Mouse (Mus musculus): Measurements from ENCODE around the gene Pdgfd.
"Not testable (repeated sequence)": the region's sequence is repeated elsewhere in the genome, so short reads cannot be mapped to it uniquely, and the experiment has no call there.

Gene Pdgfd

DNA sequence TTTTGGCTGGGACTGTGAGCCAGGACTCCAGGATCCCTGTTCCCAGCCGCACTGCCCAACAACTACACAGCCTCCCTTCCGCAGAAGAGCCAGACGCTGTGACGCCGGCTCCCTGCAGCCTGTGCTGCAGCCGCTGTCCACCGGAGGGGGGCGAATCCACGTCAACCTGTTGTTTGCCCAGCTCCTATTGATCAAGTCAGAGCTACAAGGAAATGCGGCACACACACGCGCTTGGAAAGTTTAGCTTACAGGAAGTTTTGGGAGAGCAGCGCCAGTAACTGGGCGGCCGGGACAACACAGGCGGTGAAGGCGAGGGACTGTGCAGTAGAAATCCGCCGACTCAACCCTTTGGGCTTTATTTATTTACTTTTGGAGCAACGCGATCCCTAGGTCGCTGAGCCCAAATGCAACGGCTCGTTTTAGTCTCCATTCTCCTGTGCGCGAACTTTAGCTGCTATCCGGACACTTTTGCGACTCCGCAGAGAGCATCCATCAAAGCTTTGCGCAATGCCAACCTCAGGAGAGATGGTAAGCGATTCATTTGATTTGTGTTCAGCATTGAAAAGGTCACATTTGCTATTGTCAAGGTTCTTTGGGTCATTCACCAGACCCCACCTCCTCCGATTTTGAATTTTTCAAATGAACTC, at the start of gene Pdgfd:
Pdgfd (plus strand) TSS at position 194 of the 647 bp plus-strand sequence.
- DNase-seq (ENCODE audit: low read depth), result peak; percentile 18

DNA sequence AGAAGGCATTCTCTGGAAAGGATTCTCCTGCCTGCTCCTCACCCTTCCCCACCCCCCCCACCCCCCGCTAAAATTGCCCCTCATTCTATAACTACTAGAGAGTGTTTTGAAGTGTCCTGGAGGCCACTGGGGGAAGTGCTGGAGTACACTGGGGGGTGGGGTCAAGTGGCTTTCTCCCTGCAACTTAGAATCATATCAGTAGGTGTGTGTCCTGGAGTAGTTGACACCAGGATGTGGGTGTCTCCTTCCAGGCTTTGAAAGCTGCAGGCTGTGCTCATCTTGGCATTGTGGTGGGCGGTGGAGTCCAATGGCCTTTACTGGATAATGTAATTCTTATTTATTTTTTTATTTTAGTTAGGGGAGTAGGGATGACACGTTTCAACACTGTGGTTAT, 651 bp downstream of the Pdgfd start:
- DNase-seq (ENCODE audit: low read depth), result no peak

DNA sequence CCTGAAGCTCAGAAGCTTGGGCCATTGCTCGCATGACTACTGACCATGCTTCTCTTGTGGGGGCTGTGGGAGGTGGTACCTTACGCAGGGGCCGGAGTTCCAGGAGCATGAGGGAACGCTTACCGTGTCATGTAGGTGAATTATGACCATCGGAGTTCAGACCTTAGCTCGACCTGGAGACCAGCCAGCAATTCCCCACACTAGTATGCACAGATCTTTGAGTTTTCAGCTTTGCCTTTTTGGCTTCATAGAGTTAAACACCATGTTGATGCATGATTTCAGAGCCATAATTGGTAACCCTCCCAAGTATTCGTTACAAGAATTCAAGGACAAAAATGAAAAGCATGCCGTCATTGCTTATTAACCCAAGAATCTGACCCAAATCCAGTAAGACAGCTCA, 2.6 kb downstream of the Pdgfd start:
- DNase-seq (ENCODE audit: low read depth), result no peak

GRCm38 (mm10) chr9:6173276-6173675, 4.9 kb downstream of the Pdgfd start:
- DNase-seq (ENCODE audit: low read depth), result no peak

DNA sequence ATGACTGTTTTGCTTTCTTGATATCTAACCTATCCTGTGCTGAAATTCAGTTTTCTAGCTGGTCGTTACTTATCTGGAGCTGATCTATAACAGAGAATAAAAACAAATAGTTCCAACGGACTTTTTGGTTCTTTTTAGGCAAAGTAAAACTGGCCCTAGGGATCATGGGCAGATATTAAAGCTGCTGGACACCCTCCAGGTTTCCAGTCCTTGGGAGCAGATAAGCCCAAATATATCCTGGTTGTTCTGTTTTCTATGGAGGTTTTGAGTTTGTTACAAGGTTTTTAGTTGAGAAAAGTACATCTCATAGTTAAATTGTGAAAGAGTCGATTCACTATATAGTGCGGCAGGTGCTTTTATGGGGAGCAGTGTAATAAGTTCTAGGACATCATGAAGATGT, 7.3 kb downstream of the Pdgfd start:
- no peak for DNase-seq (ENCODE audit: low read depth)

GRCm38 (mm10) chr9:6182307-6182923, 14.0 kb downstream of the Pdgfd start:
- DNase-seq (ENCODE audit: low read depth), result no peak

GRCm38 (mm10) chr9:6187955-6188354, 19.6 kb downstream of the Pdgfd start:
- no peak for DNase-seq (ENCODE audit: low read depth)

- no peak for DNase-seq (ENCODE audit: low read depth)
Measured at GRCm38 (mm10) chr9:6193352-6193751, 25.0 kb downstream of the Pdgfd start.

DNA sequence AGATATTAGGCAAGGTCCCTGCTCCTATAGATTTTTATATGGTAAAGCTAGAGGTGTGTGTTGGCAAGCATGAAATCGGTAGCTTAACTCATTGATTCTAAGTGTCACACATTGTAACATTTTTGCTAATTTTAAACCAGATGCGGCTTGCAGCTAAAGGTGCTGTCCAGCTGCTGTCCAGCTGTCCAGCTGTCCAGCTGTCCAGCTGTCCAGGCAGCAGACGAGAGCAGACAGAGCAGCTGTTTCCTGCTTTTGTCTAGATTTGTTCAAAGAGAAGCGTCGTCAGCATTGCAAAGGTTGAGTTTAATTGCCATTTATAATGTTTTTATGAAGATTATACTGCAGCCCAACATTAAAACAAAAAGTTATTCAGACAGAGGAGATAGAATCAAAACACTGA, 44.5 kb downstream of the Pdgfd start:
- DNase-seq (ENCODE audit: low read depth), result no peak

DNA sequence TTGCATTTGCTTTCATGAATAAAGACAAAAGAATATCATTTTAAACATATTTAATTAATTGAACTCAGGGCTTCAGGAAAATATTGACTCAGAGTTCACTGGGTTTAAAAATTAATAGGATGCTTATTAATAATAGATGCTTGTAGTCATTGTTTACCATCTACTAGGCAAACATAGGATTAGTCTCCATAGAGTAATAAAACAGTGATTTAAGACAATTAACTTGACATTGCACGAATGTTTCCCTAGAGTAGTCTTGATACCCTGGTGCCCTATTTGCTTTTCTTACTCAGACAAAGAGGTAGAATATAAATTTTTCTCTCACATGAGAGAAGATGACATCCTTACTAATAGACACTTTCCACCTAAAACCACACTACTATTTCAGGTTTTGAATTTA, 49.1 kb downstream of the Pdgfd start:
- no peak for DNase-seq (ENCODE audit: low read depth)

DNA sequence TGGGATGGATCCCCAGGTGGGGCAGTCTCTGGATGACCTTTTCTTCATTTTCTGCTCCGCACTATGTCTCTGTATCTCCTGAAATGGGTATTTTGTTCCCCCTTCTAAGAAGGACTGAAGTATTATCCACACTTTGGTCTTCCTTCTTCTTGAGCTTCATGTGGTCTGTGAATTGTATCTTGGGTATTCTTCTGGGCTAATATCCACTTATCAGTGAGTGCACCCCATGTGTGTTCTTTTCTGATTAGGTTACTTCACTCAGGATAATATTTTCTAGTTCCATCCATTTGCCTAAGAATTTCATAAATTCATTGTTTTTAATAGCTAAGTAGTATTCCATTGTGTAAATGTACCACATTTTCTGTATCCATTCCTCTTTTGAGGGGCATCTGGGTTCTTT, 67.6 kb downstream of the Pdgfd start:
- not testable (repeated sequence) for DNase-seq (ENCODE audit: low read depth)

- DNase-seq (ENCODE audit: low read depth), result no peak
Measured at GRCm38 (mm10) chr9:6250320-6250719, 81.9 kb downstream of the Pdgfd start.

DNA sequence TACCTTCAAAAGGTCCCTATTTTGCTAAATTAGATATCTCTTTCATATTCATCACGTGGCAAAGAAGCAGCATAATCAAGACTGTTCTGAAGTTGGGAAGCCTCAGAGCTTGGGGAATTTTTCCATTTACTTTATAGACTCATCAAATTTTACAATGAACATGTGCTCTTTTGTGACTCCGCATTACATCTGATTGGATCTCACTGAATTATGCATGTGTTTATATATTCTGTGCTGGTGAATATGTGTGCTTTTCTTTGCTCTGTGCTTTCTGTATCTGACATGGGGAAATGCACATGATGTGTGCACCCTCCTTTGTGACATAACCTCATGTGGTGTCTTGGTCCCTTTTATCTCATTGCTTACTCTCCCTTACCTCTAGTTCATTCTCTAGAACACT, 83.6 kb downstream of the Pdgfd start:
- DNase-seq (ENCODE audit: low read depth), result no peak

GRCm38 (mm10) chr9:6257072-6257471, 88.7 kb downstream of the Pdgfd start:
- DNase-seq (ENCODE audit: low read depth), result no peak

- DNase-seq (ENCODE audit: low read depth), result no peak
Measured at GRCm38 (mm10) chr9:6264820-6265219, 96.4 kb downstream of the Pdgfd start.

- no peak for DNase-seq (ENCODE audit: low read depth)
Measured at GRCm38 (mm10) chr9:6269796-6270280, 101.5 kb downstream of the Pdgfd start, which contains the start of gene Ddi1. Gene Ddi1 (minus strand): TSS chr9:6269846.

- no peak for DNase-seq (ENCODE audit: low read depth)
Measured at GRCm38 (mm10) chr9:6276395-6276794, 108.0 kb downstream of the Pdgfd start.

GRCm38 (mm10) chr9:6277526-6277925, 109.1 kb downstream of the Pdgfd start:
- DNase-seq (ENCODE audit: low read depth), result no peak

GRCm38 (mm10) chr9:6286770-6287169, 118.4 kb downstream of the Pdgfd start:
- no peak for DNase-seq (ENCODE audit: low read depth)

- no peak for DNase-seq (ENCODE audit: low read depth)
Measured at GRCm38 (mm10) chr9:6289211-6289696, 120.9 kb downstream of the Pdgfd start.

DNA sequence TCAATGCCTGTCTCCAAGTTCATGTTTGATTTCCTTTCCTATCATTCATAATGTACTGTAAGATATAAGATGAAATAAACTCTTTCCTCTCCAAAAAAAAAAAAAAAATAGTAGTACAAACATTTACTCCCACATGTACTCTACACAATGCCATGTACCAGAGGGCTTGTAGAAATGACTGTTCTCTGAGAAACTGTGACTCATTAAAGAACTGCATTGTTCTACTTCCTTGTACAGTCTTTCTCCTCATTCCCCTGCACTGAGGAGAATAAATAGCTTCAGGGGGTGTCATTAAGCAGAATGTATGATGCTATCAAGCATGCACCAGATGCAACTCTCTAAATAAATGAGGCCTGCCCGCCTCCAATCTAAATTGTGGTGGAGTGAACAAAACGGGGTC, 130.2 kb downstream of the Pdgfd start:
- DNase-seq (ENCODE audit: low read depth), result no peak

- DNase-seq (ENCODE audit: low read depth), result no peak
Measured at GRCm38 (mm10) chr9:6302050-6302449, 133.7 kb downstream of the Pdgfd start.

GRCm38 (mm10) chr9:6304590-6304989, 136.2 kb downstream of the Pdgfd start:
- DNase-seq (ENCODE audit: low read depth), result no peak

DNA sequence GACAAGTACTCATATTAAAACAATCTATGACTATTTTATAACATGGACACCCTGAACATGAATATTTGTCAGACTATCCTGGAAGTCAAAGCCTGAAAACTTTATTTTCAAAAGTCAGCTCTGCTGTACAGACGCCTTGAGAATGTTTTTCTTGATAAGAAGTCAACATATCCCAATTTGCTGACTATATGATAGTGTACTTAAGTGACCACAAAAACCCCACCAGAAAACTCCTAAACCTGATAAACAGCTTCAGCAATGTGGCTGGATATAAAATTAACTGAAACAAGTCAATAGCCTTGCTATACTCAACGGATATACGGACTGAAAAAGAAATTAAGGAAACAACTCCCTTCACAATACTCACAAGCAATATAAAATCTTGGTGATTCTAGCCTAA, 137.5 kb downstream of the Pdgfd start:
- peak; percentile 1 for DNase-seq (ENCODE audit: low read depth)
